Mouse (Mus musculus): ENCODE data around the gene Ror2. TPM values are rescaled to one million over a fixed set of nuclear protein-coding genes. Genes with fewer than 3 reads are reported as not detected.

Ror2 gene
- polyA plus RNA-seq, 1 experiment = 5.9 TPM

GRCm38 (mm10) chr13:53293065-53293464 lies 7.1 kb upstream of the Ror2 start:
- Histone ChIP-seq H3K4me3 (ENCODE audit: low read depth, low read length) (no peak overlapping the region), H3K36me3 (ENCODE audit: control insufficient read depth, insufficient read depth, low read length) (no peaks in the 10 kb centered on the region), H3K4me1 (ENCODE audit: control insufficient read depth, insufficient read depth, insufficient read length, low read length) (0 out of 2 replicates have a peak, but pooled peaks cover 1% of the 10 kb centered on the region), H3K27ac (ENCODE audit: insufficient read depth, low read depth, low read length) (no peak overlapping the region), H3K27me3 (ENCODE audit: control insufficient read depth, insufficient read depth, low read length) (no peaks in the 10 kb centered on the region)
- no peak for TF ChIP-seq POLR2A (IDR thresholded peaks at IDR 0.05; ENCODE audit: low read depth, low read length)
- no peak for TF ChIP-seq CTCF (IDR thresholded peaks at IDR 0.05; ENCODE audit: extremely low read depth, insufficient read length, insufficient replicate concordance, low read depth, low read length)
- 31% methylated on average over 12 of the region's 12 CpGs for WGBS

- Histone ChIP-seq H3K27ac (ENCODE audit: insufficient read depth, low read depth, low read length) (no peak overlapping the region), H3K4me1 (ENCODE audit: control insufficient read depth, insufficient read depth, insufficient read length, low read length) (no peaks in the 10 kb centered on the region), H3K36me3 (ENCODE audit: control insufficient read depth, insufficient read depth, low read length) (no peaks in the 10 kb centered on the region), H3K27me3 (ENCODE audit: control insufficient read depth, insufficient read depth, low read length) (no peaks in the 10 kb centered on the region), H3K4me3 (ENCODE audit: low read depth, low read length) (no peak overlapping the region)
- TF ChIP-seq POLR2A (IDR thresholded peaks at IDR 0.05; ENCODE audit: low read depth, low read length) (no peak), CTCF (IDR thresholded peaks at IDR 0.05; ENCODE audit: extremely low read depth, insufficient read length, insufficient replicate concordance, low read depth, low read length) (no peak)
- WGBS = 62% methylated on average over 3 of the region's 3 CpGs
These were observed 6.3 kb upstream of the Ror2 start for GRCm38 (mm10) chr13:53292244-53292643.

GRCm38 (mm10) chr13:53285261-53285755 lies 616 bp downstream of the Ror2 start:
- Histone ChIP-seq H3K4me3 (ENCODE audit: low read depth, low read length) (peak overlapping the region; percentile 70), H3K36me3 (ENCODE audit: control insufficient read depth, insufficient read depth, low read length) (no peaks in the 10 kb centered on the region), H3K27ac (ENCODE audit: insufficient read depth, low read depth, low read length) (peak overlapping the region; percentile 8; the same call in 1 of the 2 replicates), H3K4me1 (ENCODE audit: control insufficient read depth, insufficient read depth, insufficient read length, low read length) (peaks cover 5% of the 10 kb centered on the region), H3K27me3 (ENCODE audit: control insufficient read depth, insufficient read depth, low read length) (peaks cover 11% of the 10 kb centered on the region; the same call in 1 of the 2 replicates)
- under 1% methylated on average over 35 of the region's 35 CpGs for WGBS
- TF ChIP-seq POLR2A (IDR thresholded peaks at IDR 0.05; ENCODE audit: low read depth, low read length) (0 out of 2 replicates have a peak, but pooled peaks have one; percentile 30), CTCF (IDR thresholded peaks at IDR 0.05; ENCODE audit: extremely low read depth, insufficient read length, insufficient replicate concordance, low read depth, low read length) (no peak)

- Histone ChIP-seq H3K36me3 (ENCODE audit: control insufficient read depth, insufficient read depth, low read length) (no peaks in the 10 kb centered on the region), H3K4me3 (ENCODE audit: low read depth, low read length) (peak overlapping the region; percentile 70), H3K27ac (ENCODE audit: insufficient read depth, low read depth, low read length) (no peak overlapping the region), H3K27me3 (ENCODE audit: control insufficient read depth, insufficient read depth, low read length) (peaks cover 11% of the 10 kb centered on the region; the same call in 1 of the 2 replicates), H3K4me1 (ENCODE audit: control insufficient read depth, insufficient read depth, insufficient read length, low read length) (peaks cover 5% of the 10 kb centered on the region)
- TF ChIP-seq POLR2A (IDR thresholded peaks at IDR 0.05; ENCODE audit: low read depth, low read length) (no peak), CTCF (IDR thresholded peaks at IDR 0.05; ENCODE audit: extremely low read depth, insufficient read length, insufficient replicate concordance, low read depth, low read length) (no peak)
- WGBS = 6% methylated on average over 17 of the region's 17 CpGs
These were observed 1.2 kb downstream of the Ror2 start for GRCm38 (mm10) chr13:53284740-53285191.

GRCm38 (mm10) chr13:53281604-53282396 lies 4.1 kb downstream of the Ror2 start:
- no peak for TF ChIP-seq CTCF (IDR thresholded peaks at IDR 0.05; ENCODE audit: extremely low read depth, insufficient read length, insufficient replicate concordance, low read depth, low read length)
- no peak for TF ChIP-seq POLR2A (IDR thresholded peaks at IDR 0.05; ENCODE audit: low read depth, low read length)

GRCm38 (mm10) chr13:53278908-53279307 lies 7.0 kb downstream of the Ror2 start:
- Histone ChIP-seq H3K27me3 (ENCODE audit: control insufficient read depth, insufficient read depth, low read length) (no peaks in the 10 kb centered on the region), H3K36me3 (ENCODE audit: control insufficient read depth, insufficient read depth, low read length) (no peaks in the 10 kb centered on the region), H3K4me1 (ENCODE audit: control insufficient read depth, insufficient read depth, insufficient read length, low read length) (no peaks in the 10 kb centered on the region), H3K27ac (ENCODE audit: insufficient read depth, low read depth, low read length) (no peak overlapping the region), H3K4me3 (ENCODE audit: low read depth, low read length) (no peak overlapping the region)
- 60% methylated on average over 10 of the region's 10 CpGs for WGBS
- no peak for TF ChIP-seq CTCF (IDR thresholded peaks at IDR 0.05; ENCODE audit: extremely low read depth, insufficient read length, insufficient replicate concordance, low read depth, low read length)
- no peak for TF ChIP-seq POLR2A (IDR thresholded peaks at IDR 0.05; ENCODE audit: low read depth, low read length)

More at GRCm38 (mm10) chr13:53281604-53282396, 4.1 kb downstream of the Ror2 start:
- Histone ChIP-seq H3K4me3 (ENCODE audit: low read depth, low read length) (no peak overlapping the region), H3K27ac (ENCODE audit: insufficient read depth, low read depth, low read length) (no peak overlapping the region), H3K27me3 (ENCODE audit: control insufficient read depth, insufficient read depth, low read length) (peaks cover 11% of the 10 kb centered on the region; the same call in 1 of the 2 replicates), H3K36me3 (ENCODE audit: control insufficient read depth, insufficient read depth, low read length) (no peaks in the 10 kb centered on the region), H3K4me1 (ENCODE audit: control insufficient read depth, insufficient read depth, insufficient read length, low read length) (peaks cover 5% of the 10 kb centered on the region)
- 78% methylated on average over 11 of the region's 11 CpGs for WGBS

GRCm38 (mm10) chr13:53276381-53276780 lies 9.5 kb downstream of the Ror2 start:
- H3K27me3 ChIP-seq (ENCODE audit: control insufficient read depth, insufficient read depth, low read length) = no peaks in the 10 kb centered on the region
- H3K36me3 ChIP-seq (ENCODE audit: control insufficient read depth, insufficient read depth, low read length) = no peaks in the 10 kb centered on the region
- WGBS = 62% methylated on average over 7 of the region's 7 CpGs
- H3K4me3 ChIP-seq (ENCODE audit: low read depth, low read length) = no peak overlapping the region
- TF ChIP-seq CTCF (IDR thresholded peaks at IDR 0.05; ENCODE audit: extremely low read depth, insufficient read length, insufficient replicate concordance, low read depth, low read length) (no peak), POLR2A (IDR thresholded peaks at IDR 0.05; ENCODE audit: low read depth, low read length) (no peak)
- H3K4me1 ChIP-seq (ENCODE audit: control insufficient read depth, insufficient read depth, insufficient read length, low read length) = no peaks in the 10 kb centered on the region
- no peak overlapping the region for H3K27ac ChIP-seq (ENCODE audit: insufficient read depth, low read depth, low read length)

Measured in small intestine, adult 2 months (tissue).